Mouse (Mus musculus) limb, embryonic 15.5 days (tissue): Measurements from ENCODE around the gene Dpf3. TPM values are rescaled to one million over a fixed set of nuclear protein-coding genes. Genes with fewer than 3 reads are reported as not detected.

Source experiments
- ATAC-seq: fragments of 200-750 bp; cut with Nextera tagmentation; 2 replicates; pipeline ENCODE4 v1.8.0; 2017; ENCODE audit warnings: low read depth, moderate TSS enrichment; ENCODE audit not compliant: insufficient number of reproducible peaks, low FRiP score, low TSS enrichment
- H3K27ac ChIP-seq: fragments of 300-500 bp; sonication (generic); 2 replicates; pipeline ENCODE4 v1.5.1; 2015; ENCODE audit warnings: moderate library complexity, mild to moderate bottlenecking, inconsistent platforms
- H3K27me3 ChIP-seq: fragments of 300-500 bp; sonication (generic); 2 replicates; pipeline ENCODE4 v1.6.1; 2015; ENCODE audit warnings: inconsistent platforms
- H3K36me3 ChIP-seq: fragments of 300-500 bp; sonication (generic); 2 replicates; pipeline ENCODE4 v1.6.1; 2015; ENCODE audit warnings: inconsistent platforms
- H3K4me1 ChIP-seq: fragments of 300-500 bp; sonication (generic); 2 replicates; pipeline ENCODE4 v1.6.1; 2015; ENCODE audit warnings: inconsistent platforms
- H3K4me2 ChIP-seq: fragments of 300-500 bp; sonication (generic); 2 replicates; pipeline ENCODE4 v1.6.1; 2015; ENCODE audit warnings: mild to moderate bottlenecking, inconsistent platforms
- H3K4me3 ChIP-seq: fragments of 300-500 bp; sonication (generic); 2 replicates; pipeline ENCODE4 v1.5.1; 2015; ENCODE audit warnings: mild to moderate bottlenecking, inconsistent platforms
- H3K9ac ChIP-seq: fragments of 300-500 bp; sonication (generic); 2 replicates; pipeline ENCODE4 v1.6.1; 2015; ENCODE audit warnings: inconsistent platforms
- H3K9me3 ChIP-seq: fragments of 300-500 bp; sonication (generic); 2 replicates; pipeline ENCODE4 v1.6.1; 2016; ENCODE audit warnings: inconsistent platforms
- WGBS: fragments of 180-500 bp; shearing (Covaris S2); methylation state at CpG from one replicate; pipeline ENCODE4 v1.1.7; 2015; 5-methylcytosine and 5-hydroxymethylcytosine counted together
- polyA plus RNA-seq: library from polyadenylated mRNA; unstranded; fragments of >200 nt; fragmentation: Nextera tagmentation; extraction: Ambion mirVana; gene quantifications from 2 replicates; pipeline ENCODE4 v1.2.1, GENCODE M21; 2015

Gene Dpf3
- polyA plus RNA-seq, 1 experiment from 2014 or later: 3.2 TPM

DNA sequence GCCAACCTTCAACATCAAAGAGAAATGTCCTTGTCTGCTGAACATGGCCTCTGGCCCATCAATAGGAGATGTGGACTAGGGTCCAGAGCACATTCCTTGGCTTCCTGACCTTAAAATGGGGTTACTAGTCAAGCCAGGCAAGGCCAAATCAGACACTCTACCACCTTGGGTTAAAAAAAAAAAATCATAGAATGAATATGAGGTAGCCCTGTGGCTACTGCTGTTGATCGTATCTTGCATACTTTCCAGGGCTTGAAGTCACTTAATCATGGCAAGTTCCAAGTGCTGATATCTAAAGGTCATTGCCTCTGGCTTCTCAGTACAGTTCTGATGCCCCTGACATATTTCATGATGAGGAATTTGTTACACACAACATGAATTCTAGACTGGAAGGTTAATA is 160.1 kb downstream of the Dpf3 start:
- Histone ChIP-seq H3K36me3 (no peaks in the 10 kb centered on the region), H3K4me3 (no peak overlapping the region), H3K9ac (no peak overlapping the region), H3K27ac (no peak overlapping the region), H3K4me1 (peaks cover 6% of the 10 kb centered on the region; the same call in 1 of the 2 replicates), H3K27me3 (no peaks in the 10 kb centered on the region), H3K9me3 (no peaks in the 10 kb centered on the region), H3K4me2 (no peak overlapping the region)
- 87% methylated on average over 1 of the region's 1 CpGs for WGBS
- ATAC-seq: no peak

DNA sequence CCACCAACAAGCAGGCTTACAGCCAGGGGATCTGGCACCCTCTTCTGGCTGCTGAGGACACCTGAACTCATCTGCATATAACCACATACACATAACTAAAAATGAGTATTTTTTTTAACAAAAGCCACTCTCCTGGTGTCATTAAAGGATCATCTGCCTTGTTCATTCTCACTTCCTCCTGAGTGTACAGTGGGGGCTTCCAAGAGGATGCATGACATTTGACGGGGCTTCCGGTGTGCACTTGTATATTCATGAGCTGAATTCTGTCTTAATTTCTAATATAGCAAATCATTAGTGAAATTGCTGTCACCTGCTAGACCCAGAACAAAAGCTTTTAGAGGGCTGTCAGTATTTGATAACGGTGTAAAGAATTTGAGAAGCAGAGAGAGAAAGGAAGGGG is 166.8 kb downstream of the Dpf3 start:
- no peak overlapping the region for H3K4me2 ChIP-seq
- WGBS: 91% methylated on average over 3 of the region's 3 CpGs
- H3K4me1 ChIP-seq: no peaks in the 10 kb centered on the region
- H3K27ac ChIP-seq: no peak overlapping the region
- H3K4me3 ChIP-seq: no peak overlapping the region
- no peak overlapping the region for H3K9ac ChIP-seq
- H3K36me3 ChIP-seq: no peaks in the 10 kb centered on the region
- H3K27me3 ChIP-seq: no peaks in the 10 kb centered on the region
- no peaks in the 10 kb centered on the region for H3K9me3 ChIP-seq
- ATAC-seq: no peak

DNA sequence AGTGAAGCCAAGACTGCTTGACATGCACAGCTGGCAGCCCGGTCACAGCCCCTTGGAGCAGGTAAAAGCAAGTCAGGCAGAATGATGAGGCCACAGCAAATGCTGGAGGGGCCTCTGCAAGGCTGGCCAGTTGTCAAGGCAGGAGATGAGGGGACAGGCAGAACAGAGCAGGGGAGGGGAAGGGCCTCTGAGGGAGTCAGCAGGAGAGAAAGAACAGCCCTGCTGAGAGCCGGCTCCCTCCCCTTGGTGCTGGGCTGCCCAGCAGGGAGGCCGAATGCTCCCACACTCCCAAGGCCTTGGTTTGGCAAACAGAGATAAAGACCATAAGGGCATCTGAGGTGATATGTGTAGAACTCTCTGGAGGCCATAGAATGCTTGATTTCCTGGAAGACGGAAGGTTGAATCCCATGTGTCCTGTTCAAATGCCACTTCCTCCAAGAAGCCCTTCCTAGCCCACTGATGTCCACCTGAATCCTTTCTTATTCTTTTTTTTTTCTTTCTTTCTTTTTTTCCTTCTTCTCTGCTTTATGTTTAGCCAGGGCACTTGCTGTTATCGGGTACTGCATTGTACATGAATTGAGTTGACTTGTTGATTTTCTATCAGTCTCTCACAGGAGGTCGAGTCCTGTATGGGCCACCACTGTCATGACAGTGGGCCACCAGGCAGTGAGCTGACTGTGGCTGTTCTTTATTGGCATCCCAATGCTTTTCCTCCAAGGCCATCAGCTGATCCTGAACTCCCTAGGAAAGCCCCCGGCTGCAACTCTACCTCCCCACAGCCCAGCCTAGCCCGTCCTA is 169.7 kb downstream of the Dpf3 start:
- Histone ChIP-seq H3K27ac (no peak overlapping the region), H3K9me3 (no peaks in the 10 kb centered on the region), H3K27me3 (no peaks in the 10 kb centered on the region), H3K4me1 (no peaks in the 10 kb centered on the region), H3K4me3 (no peak overlapping the region), H3K36me3 (no peaks in the 10 kb centered on the region), H3K4me2 (no peak overlapping the region), H3K9ac (no peak overlapping the region)
- no peak for ATAC-seq
- WGBS: 72% methylated on average over 8 of the region's 8 CpGs

DNA sequence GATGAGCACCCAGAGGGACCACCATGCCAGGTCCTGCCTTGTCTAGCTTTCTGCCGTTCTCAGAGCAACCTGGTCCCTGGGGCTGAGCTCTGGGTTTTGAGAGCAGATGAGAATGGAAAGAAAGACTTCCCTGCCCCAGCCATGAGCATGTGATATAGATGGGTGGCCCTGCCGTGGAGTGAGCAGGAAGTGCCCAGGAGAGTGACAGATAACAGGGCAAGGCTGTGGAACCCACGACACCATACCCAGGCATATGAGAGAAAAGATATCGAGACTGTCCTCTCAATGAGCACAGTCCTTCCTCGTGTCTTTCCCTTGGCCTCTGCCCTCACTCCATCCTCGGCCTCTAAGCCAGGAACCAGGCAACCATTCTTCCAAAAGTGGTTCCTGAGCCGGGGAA is 172.8 kb downstream of the Dpf3 start:
- Histone ChIP-seq H3K27ac (no peak overlapping the region), H3K4me1 (no peaks in the 10 kb centered on the region), H3K27me3 (no peaks in the 10 kb centered on the region), H3K4me3 (no peak overlapping the region), H3K4me2 (no peak overlapping the region), H3K9me3 (no peaks in the 10 kb centered on the region), H3K36me3 (no peaks in the 10 kb centered on the region), H3K9ac (no peak overlapping the region)
- 73% methylated on average over 7 of the region's 7 CpGs for WGBS
- no peak for ATAC-seq

DNA sequence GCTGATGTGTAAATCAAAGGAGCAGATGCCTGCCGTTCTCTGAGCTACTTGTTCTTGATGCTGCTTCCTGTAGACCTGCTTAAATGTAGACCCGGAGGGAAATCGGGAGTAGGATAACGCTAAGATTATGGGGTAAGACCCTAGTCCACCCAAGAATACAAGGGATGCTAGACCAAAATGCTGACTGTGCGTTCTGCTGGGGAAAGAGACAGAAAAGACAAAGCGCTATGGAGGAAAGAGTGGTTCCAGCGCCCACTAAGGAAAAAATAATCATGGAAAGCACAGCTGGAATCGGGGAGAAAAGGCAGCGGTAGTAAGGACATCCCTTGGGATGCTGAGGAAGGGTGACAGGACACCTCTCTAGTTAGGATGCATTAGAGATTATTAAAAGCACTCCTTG is 174.7 kb downstream of the Dpf3 start:
- Histone ChIP-seq H3K9me3 (no peaks in the 10 kb centered on the region), H3K4me3 (no peak overlapping the region), H3K9ac (no peak overlapping the region), H3K27ac (no peak overlapping the region), H3K36me3 (no peaks in the 10 kb centered on the region), H3K4me2 (no peak overlapping the region), H3K27me3 (no peaks in the 10 kb centered on the region), H3K4me1 (no peaks in the 10 kb centered on the region)
- WGBS: 90% methylated on average over 9 of the region's 9 CpGs
- ATAC-seq: no peak

DNA sequence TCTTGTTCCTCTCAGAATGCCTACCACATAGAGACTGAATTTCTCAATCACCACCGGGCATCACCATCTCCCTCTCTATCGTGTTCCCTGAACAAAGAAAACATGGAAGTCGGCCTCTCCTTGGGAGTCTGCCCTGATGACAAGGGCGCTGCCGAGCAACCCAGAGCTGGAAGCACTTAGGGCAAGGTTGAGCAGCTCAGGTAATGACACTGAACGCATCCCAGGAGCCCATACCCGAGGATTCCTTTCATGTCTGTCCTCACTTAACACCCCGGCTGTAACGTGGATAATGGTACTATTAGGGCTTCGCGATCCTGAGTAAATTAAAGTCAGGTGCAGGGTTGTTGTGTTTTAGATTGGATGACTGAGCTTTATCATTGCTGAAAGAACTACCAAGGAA is 176.9 kb downstream of the Dpf3 start:
- 44% methylated on average over 11 of the region's 11 CpGs for WGBS
- H3K27ac ChIP-seq: no peak overlapping the region
- H3K9ac ChIP-seq: no peak overlapping the region
- H3K9me3 ChIP-seq: no peaks in the 10 kb centered on the region
- H3K4me1 ChIP-seq: no peaks in the 10 kb centered on the region
- H3K27me3 ChIP-seq: no peaks in the 10 kb centered on the region
- H3K36me3 ChIP-seq: no peaks in the 10 kb centered on the region
- no peak overlapping the region for H3K4me3 ChIP-seq
- no peak for ATAC-seq
- H3K4me2 ChIP-seq: no peak overlapping the region

DNA sequence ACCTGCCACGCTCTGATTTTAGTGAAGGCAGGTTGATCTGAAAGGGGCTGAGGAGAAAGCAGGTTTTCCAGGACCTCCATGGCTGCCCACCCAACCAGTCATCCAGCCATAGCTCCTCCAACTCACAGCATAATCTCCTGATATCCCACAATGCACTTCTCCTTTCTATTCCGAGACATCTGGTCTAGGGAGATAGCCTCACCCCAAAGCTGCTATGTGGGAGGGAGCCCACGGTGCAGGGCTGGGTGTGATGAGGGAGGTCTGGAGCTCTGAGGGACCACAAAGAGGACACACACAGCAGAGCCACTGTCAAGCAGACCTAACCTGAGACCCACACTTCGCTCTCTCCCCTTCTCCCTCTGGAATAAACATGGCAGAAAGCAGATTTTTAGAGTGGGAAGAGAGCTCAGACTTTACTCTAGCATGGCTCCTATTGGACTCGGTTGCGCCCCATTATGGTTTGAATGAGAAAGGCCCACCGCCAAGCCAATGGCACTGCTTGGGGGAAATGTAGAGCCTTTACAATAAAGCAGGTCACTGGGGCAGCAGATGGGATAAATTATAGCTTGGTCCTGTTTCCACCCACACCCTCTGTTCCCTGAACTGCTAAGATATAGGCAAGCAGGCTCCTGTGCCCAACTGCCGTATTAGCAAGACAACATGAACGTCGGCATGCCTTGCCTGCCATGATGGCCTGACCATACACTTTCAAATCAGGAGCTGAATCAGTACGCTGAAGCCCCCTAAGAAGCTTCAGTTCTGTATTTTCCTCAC is 178.3 kb downstream of the Dpf3 start:
- Histone ChIP-seq H3K36me3 (no peaks in the 10 kb centered on the region), H3K27ac (no peak overlapping the region), H3K9ac (no peak overlapping the region), H3K27me3 (no peaks in the 10 kb centered on the region), H3K4me2 (no peak overlapping the region), H3K4me3 (no peak overlapping the region), H3K4me1 (no peaks in the 10 kb centered on the region), H3K9me3 (no peaks in the 10 kb centered on the region)
- 74% methylated on average over 11 of the region's 11 CpGs for WGBS
- no peak for ATAC-seq

DNA sequence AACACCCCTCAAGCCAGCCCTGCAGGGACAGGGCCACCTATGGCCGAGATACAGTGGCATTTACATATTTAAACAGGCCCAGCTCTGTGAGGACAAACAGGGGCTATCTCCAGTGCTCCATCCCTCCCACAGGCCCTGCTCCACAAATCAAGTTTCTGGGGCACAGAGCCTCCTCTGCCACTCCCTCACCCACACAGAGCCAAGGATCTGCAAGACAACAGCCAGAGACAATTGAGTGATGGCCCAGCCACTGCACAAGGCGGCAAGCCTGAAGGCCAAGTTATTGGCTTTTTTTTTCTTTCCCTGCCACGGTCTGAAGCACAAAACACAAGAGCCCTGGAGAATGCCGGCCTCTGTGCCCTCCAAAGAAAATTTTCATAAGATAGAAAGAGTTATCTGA is 178.9 kb downstream of the Dpf3 start:
- Histone ChIP-seq H3K27ac (no peak overlapping the region), H3K27me3 (no peaks in the 10 kb centered on the region), H3K4me1 (no peaks in the 10 kb centered on the region), H3K4me2 (no peak overlapping the region), H3K4me3 (no peak overlapping the region), H3K36me3 (no peaks in the 10 kb centered on the region), H3K9me3 (no peaks in the 10 kb centered on the region), H3K9ac (no peak overlapping the region)
- no peak for ATAC-seq
- 74% methylated on average over 4 of the region's 4 CpGs for whole genome bisulfite sequencing

DNA sequence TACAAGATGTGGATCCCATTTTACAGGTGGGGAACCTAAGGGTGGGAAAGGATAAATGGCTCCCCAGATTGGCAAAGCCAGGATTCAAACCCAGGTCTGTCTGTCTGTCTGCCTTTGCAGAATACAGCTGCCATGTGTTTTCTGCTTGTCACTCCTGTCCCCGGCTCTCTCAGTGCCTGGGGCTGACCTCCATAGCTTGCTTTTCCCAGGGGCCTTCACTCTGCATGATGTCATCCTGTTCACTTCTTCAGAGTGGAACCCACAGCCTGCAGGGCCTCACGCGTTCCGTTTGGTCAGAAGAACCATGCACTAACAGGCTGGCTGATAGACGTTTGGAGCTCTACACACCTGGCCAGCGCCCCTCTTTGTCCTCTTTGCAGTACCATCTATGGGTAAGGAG is 184.3 kb downstream of the Dpf3 start:
- Histone ChIP-seq H3K27me3 (no peaks in the 10 kb centered on the region), H3K4me1 (peaks cover 17% of the 10 kb centered on the region), H3K27ac (no peak overlapping the region), H3K9ac (no peak overlapping the region), H3K36me3 (no peaks in the 10 kb centered on the region), H3K4me2 (no peak overlapping the region), H3K9me3 (no peaks in the 10 kb centered on the region), H3K4me3 (no peak overlapping the region)
- no peak for ATAC-seq
- 62% methylated on average over 6 of the region's 6 CpGs for WGBS

DNA sequence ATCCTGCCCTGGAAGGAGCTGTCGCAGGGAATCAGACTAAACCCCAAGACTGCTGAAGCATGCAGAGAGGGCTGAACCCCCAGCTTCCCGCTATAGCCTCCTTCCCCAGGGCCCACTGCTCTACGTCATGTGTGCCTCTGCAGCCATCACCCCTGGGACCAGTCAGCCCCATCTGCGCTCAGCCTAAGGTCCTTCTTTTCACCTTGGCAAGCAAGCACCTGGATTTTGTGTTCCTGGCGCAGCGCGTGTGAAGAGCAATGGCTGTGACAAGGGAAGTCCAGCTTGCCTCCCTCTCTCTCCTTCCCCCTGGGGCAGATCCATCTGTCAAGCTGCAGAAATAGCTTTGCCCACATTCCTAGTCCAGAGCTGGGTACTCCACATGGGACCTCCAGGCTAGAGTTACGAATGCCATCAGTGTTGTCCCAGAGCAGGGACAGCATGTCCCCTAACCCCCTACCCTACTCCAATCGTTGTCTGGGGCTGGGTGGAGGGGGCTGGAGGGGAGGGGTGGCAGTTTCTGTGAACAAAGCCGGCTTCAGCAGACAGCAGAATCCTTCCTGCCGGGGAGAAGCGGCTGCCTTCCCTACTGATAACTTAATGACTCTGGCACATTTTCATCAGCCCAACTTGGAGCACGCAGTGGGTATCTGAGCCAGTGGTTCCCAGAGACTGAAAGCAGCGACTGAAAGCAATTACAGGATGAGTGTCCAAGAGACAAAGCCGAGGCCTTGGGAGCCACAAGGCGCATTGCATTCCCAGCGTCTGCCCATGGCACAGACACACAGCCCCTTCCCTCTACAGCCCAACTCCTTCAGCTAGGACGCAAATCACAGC is 185.0 kb downstream of the Dpf3 start:
- no peak overlapping the region for H3K27ac ChIP-seq
- no peak overlapping the region for H3K4me2 ChIP-seq
- H3K9ac ChIP-seq: no peak overlapping the region
- no peak overlapping the region for H3K4me3 ChIP-seq
- H3K27me3 ChIP-seq: no peaks in the 10 kb centered on the region
- H3K36me3 ChIP-seq: no peaks in the 10 kb centered on the region
- no peak; the same call in 1 of the 2 replicates for ATAC-seq
- peaks cover 17% of the 10 kb centered on the region for H3K4me1 ChIP-seq
- H3K9me3 ChIP-seq: no peaks in the 10 kb centered on the region
- WGBS: 31% methylated on average over 18 of the region's 18 CpGs

DNA sequence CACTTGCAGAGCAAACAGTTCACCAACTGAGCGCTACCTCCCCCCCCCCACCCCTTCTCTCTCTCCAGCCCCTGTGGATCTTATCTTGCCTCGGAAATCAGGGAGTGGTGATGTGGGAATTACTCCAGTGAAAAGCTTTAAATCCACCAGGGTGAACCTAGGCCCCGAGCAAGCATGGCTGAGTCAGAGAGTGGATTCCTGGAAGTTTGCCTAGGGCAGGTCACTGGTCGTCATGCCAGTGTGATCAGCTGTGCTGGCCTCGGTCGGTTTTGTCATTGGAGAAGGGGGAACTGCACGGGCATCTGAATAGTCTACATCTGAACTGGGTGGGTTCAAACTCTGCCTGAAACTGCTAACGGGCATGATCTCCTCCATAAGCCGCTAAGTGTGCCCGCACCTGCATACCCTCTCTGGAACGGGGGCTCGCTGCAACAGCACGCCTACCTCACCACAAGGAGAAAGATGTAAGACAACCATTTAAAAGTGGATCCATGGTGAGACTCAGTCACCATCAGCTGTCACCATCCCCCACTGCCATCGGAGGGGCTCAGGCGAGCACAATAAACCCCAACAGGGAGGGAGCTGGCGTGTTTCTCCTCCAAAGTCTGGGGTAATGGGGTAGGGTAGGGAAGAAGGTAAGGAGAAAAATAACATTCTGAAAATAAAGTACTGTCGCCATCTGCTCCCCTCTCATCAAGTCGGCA is 185.7 kb downstream of the Dpf3 start:
- Histone ChIP-seq H3K4me1 (peaks cover 17% of the 10 kb centered on the region), H3K9ac (no peak overlapping the region), H3K27ac (no peak overlapping the region)

More for the DNA sequence above, 185.7 kb downstream of the Dpf3 start:
- Histone ChIP-seq H3K4me2 (no peak overlapping the region), H3K36me3 (no peaks in the 10 kb centered on the region), H3K4me3 (no peak overlapping the region), H3K27me3 (no peaks in the 10 kb centered on the region), H3K9me3 (no peaks in the 10 kb centered on the region)
- ATAC-seq: no peak
- WGBS: 66% methylated on average over 18 of the region's 18 CpGs
